Mouse (Mus musculus): ENCODE measurements around the gene Ccr3. TPM values are rescaled to one million over a fixed set of nuclear protein-coding genes. Genes with fewer than 3 reads are reported as not detected.

The Ccr3 gene
- total and polyA plus RNA-seq, 2 experiments from 2014 or later, result not detected

DNA sequence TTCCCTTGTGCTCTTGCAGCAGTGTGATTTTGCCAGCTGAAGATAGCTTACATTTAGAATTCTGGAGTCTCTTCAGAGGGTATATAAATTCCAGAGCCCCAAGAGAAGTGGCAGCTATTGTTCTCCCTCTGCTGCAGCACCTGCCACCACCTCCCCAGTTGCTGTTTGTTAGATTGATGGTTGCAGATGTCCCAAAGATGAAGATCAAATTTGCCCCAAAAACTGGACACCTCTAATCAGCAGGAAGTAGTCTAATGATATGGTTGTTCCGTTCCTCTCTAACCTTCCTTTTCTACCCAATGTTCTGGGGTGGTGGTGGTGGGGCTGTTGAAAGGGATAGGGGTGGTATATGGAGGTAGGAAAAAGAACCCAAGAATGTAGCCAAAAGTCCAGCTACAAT lies 39.1 kb upstream of the Ccr3 start:
- Histone ChIP-seq H3K9ac (replicated peaks; ENCODE audit: low read length, poor library complexity, severe bottlenecking) (no peak overlapping the region), H3K36me3 (ENCODE audit: insufficient read depth, low read length) (no peaks in the 10 kb centered on the region), H3K9me3 (ENCODE audit: low read length) (no peaks in the 10 kb centered on the region), H3K27me3 (ENCODE audit: insufficient read depth, low read length) (no peaks in the 10 kb centered on the region), H3K4me2 (ENCODE audit: low read depth, low read length, poor library complexity, severe bottlenecking) (no peak overlapping the region), H3K4me1 (ENCODE audit: insufficient read depth, low read length) (no peaks in the 10 kb centered on the region), H3K4me3 (ENCODE audit: low read depth, low read length) (no peak overlapping the region), H3K27ac (ENCODE audit: low read depth, low read length) (no peak overlapping the region)
- TF ChIP-seq CTCF (IDR thresholded peaks at IDR 0.05), result no peak
- ATAC-seq (ENCODE audit: low FRiP score), result no peak
- no peak for DNase-seq (ENCODE audit: low spot score)
- WGBS, result 93% methylated on average over 1 of the region's 1 CpGs

DNA sequence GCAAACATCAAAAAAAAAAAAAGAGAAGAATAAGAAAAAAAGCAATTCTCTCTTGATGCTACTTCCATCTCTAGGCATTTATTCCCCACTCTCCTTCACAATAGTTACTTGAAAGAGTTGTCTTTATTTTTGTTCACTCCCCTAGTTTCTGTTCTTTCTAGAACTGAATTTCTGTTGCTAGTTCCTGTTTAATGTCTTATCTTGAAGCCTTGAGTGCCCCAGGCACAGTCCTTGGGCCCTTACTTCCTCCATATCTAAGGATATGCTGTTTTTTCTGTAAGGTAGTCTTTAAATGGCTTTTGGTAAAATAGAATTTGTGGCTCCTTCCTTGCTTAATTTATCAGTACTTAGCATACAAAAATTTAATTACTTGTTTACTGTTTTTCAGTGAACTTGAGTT lies 36.8 kb upstream of the Ccr3 start:
- no peak for ATAC-seq (ENCODE audit: low FRiP score)
- no peak for TF ChIP-seq CTCF (IDR thresholded peaks at IDR 0.05)
- DNase-seq (ENCODE audit: low spot score), result no peak
- Histone ChIP-seq H3K4me2 (ENCODE audit: low read depth, low read length, poor library complexity, severe bottlenecking) (no peak overlapping the region), H3K4me1 (ENCODE audit: insufficient read depth, low read length) (no peaks in the 10 kb centered on the region), H3K4me3 (ENCODE audit: low read depth, low read length) (no peak overlapping the region), H3K27me3 (ENCODE audit: insufficient read depth, low read length) (no peaks in the 10 kb centered on the region), H3K36me3 (ENCODE audit: insufficient read depth, low read length) (no peaks in the 10 kb centered on the region), H3K9ac (replicated peaks; ENCODE audit: low read length, poor library complexity, severe bottlenecking) (no peak overlapping the region), H3K27ac (ENCODE audit: low read depth, low read length) (no peak overlapping the region), H3K9me3 (ENCODE audit: low read length) (no peaks in the 10 kb centered on the region)

DNA sequence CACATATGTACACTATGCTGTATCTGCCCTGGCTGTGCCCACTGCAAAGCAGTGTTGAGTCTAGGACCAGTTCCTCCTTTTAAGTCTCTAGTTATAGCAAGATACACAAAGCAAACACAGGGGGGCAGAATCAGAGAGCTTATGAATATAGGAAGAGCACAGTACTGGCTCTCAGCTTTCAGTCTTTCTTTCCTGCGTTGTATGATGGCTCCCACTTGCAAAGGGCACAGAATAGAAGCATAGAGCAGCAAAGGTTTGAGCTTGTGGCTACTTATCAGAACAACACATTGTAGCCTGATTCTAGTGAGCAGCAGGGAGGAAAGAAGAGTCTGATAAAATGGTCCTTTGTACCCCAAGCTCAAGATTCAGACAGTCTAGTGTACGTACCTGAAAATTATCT lies 35.6 kb upstream of the Ccr3 start:
- no peak overlapping the region for H3K4me2 ChIP-seq (ENCODE audit: low read depth, low read length, poor library complexity, severe bottlenecking)
- no peak overlapping the region for H3K27ac ChIP-seq (ENCODE audit: low read depth, low read length)
- no peaks in the 10 kb centered on the region for H3K4me1 ChIP-seq (ENCODE audit: insufficient read depth, low read length)
- no peak overlapping the region for H3K9ac ChIP-seq (replicated peaks; ENCODE audit: low read length, poor library complexity, severe bottlenecking)
- no peaks in the 10 kb centered on the region for H3K36me3 ChIP-seq (ENCODE audit: insufficient read depth, low read length)
- ATAC-seq (ENCODE audit: low FRiP score), result no peak
- 87% methylated on average over 2 of the region's 2 CpGs for WGBS
- TF ChIP-seq CTCF (IDR thresholded peaks at IDR 0.05), result no peak
- peak; percentile 2 for DNase-seq (ENCODE audit: low spot score)
- no peaks in the 10 kb centered on the region for H3K9me3 ChIP-seq (ENCODE audit: low read length)
- H3K4me3 ChIP-seq (ENCODE audit: low read depth, low read length), result no peak overlapping the region
- no peaks in the 10 kb centered on the region for H3K27me3 ChIP-seq (ENCODE audit: insufficient read depth, low read length)

DNA sequence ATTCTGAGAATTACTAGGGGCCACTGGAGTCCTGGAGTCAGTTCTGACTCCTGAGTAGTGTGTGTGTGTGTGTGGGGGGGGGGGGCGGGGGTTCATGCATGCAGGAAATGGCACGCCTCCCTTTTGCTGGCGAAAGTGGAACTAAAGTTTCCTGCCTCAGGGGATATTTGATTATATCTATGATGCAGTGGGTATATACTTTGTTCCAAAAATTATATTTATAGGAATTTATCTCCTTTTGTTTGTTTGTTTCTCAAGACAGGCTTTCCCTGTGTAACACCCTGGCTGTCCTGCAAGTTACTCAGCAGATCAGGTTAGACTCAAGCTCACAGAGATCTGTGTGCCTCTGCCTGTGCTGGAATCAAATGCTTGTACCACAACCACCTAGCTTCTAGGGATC lies 32.1 kb upstream of the Ccr3 start:
- DNase-seq (ENCODE audit: low spot score) (no peak), ATAC-seq (ENCODE audit: low FRiP score) (no peak)
- Histone ChIP-seq H3K36me3 (ENCODE audit: insufficient read depth, low read length) (no peaks in the 10 kb centered on the region), H3K4me2 (ENCODE audit: low read depth, low read length, poor library complexity, severe bottlenecking) (no peak overlapping the region), H3K4me1 (ENCODE audit: insufficient read depth, low read length) (no peaks in the 10 kb centered on the region), H3K27me3 (ENCODE audit: insufficient read depth, low read length) (no peaks in the 10 kb centered on the region), H3K9me3 (ENCODE audit: low read length) (no peaks in the 10 kb centered on the region), H3K9ac (replicated peaks; ENCODE audit: low read length, poor library complexity, severe bottlenecking) (no peak overlapping the region), H3K4me3 (ENCODE audit: low read depth, low read length) (no peak overlapping the region), H3K27ac (ENCODE audit: low read depth, low read length) (no peak overlapping the region)
- WGBS, result 78% methylated on average over 3 of the region's 3 CpGs
- TF ChIP-seq CTCF (IDR thresholded peaks at IDR 0.05), result no peak

DNA sequence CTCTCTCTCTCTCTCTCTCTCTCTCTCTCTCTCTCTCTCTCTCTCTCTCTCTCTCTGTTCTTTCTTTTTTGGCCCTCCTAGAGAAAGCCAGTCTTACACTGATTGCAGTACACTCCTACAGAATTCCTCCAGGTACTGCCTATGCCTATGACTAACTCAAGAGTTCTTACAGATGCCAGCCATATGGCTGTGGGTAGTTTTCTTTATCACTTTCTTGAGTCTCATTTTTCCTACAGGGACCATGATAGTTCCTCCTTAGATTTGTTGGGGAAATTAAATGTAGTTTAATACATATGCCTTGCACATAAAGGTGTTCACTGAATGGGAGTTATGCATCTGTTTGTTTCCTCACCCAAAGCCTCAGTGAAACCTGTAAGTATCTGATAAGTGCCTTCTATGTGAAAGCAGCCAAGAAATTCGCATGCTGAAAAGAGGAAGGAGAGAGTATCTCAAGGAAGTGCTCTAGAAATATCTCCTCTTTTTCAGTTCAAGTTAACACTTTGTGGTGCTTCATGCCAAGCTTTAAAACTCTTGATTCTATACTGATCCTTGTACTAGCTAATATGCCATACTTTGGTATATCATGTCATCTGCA lies 30.4 kb upstream of the Ccr3 start:
- ATAC-seq (ENCODE audit: low FRiP score) (no peak), DNase-seq (ENCODE audit: low spot score) (no peak)
- WGBS, result 56% methylated on average over 1 of the region's 1 CpGs
- Histone ChIP-seq H3K4me1 (ENCODE audit: insufficient read depth, low read length) (no peaks in the 10 kb centered on the region), H3K9me3 (ENCODE audit: low read length) (no peaks in the 10 kb centered on the region), H3K36me3 (ENCODE audit: insufficient read depth, low read length) (no peaks in the 10 kb centered on the region), H3K27me3 (ENCODE audit: insufficient read depth, low read length) (no peaks in the 10 kb centered on the region), H3K27ac (ENCODE audit: low read depth, low read length) (no peak overlapping the region), H3K4me3 (ENCODE audit: low read depth, low read length) (no peak overlapping the region), H3K9ac (replicated peaks; ENCODE audit: low read length, poor library complexity, severe bottlenecking) (no peak overlapping the region), H3K4me2 (ENCODE audit: low read depth, low read length, poor library complexity, severe bottlenecking) (no peak overlapping the region)
- no peak for TF ChIP-seq CTCF (IDR thresholded peaks at IDR 0.05)

DNA sequence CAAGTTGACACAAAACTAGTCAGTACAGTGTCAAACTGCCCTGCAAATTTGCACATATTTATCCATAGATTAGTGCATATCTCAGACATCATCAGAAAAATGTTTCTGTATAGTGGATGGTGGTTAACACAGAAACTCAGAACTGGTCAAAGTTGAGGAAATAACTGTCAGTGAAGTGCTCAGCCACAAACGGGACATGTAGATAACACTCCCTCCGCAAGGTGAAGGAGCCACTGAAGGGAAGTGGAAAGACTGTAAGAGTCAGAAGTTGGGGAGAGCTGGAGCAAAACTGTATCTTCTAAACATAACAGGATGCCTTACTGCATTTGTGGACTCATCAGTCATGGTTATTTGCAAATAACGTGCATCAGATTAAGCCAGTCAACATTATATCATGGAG lies 24.1 kb upstream of the Ccr3 start:
- H3K27ac ChIP-seq (ENCODE audit: low read depth, low read length), result no peak overlapping the region
- ATAC-seq (ENCODE audit: low FRiP score), result no peak
- WGBS, result 85% methylated on average over 3 of the region's 3 CpGs
- no peak overlapping the region for H3K9ac ChIP-seq (replicated peaks; ENCODE audit: low read length, poor library complexity, severe bottlenecking)
- no peaks in the 10 kb centered on the region for H3K4me1 ChIP-seq (ENCODE audit: insufficient read depth, low read length)
- DNase-seq (ENCODE audit: low spot score), result no peak
- no peak overlapping the region for H3K4me2 ChIP-seq (ENCODE audit: low read depth, low read length, poor library complexity, severe bottlenecking)
- no peaks in the 10 kb centered on the region for H3K36me3 ChIP-seq (ENCODE audit: insufficient read depth, low read length)
- TF ChIP-seq CTCF (IDR thresholded peaks at IDR 0.05), result no peak
- H3K9me3 ChIP-seq (ENCODE audit: low read length), result no peaks in the 10 kb centered on the region
- no peak overlapping the region for H3K4me3 ChIP-seq (ENCODE audit: low read depth, low read length)
- no peaks in the 10 kb centered on the region for H3K27me3 ChIP-seq (ENCODE audit: insufficient read depth, low read length)
